Mouse (Mus musculus) testis, adult 10 weeks (tissue): ENCODE data around the gene Spata45. TPM values are rescaled to one million over a fixed set of nuclear protein-coding genes. Genes with fewer than 3 reads are reported as not detected.

Source experiments
- polyA plus RNA-seq: library from polyadenylated mRNA; stranded (reverse); fragments of 350-450 nt; fragmentation: Illumina TruSeq; extraction: RNeasy Lipid Tissue Mini Kit (QIAGEN cat#74804); gene quantifications from one replicate; pipeline ENCODE4 v1.2.3, GENCODE M21; 2014; ENCODE audit warnings: low read depth, low replicate concordance

Gene Spata45
- 170 TPM for polyA plus RNA-seq

GRCm38 (mm10) chr1:191036554-191037334, at the start of gene Spata45:
Spata45 (plus strand) TSS chr1:191036639.

GRCm38 (mm10) chr1:191026021-191026713, 10.3 kb upstream of the Spata45 start, which contains the start of gene Flvcr1:
Flvcr1 (minus strand) TSS chr1:191026158.

GRCm38 (mm10) chr1:191062781-191063485, 26.5 kb downstream of the Spata45 start, which contains the start of the genes Tatdn3 and Nsl1:
Tatdn3 (minus strand) TSS chr1:191062932.
Nsl1 (plus strand) TSS chr1:191063012.

Other genes starting within 250 kb of the Spata45 start
- 3.8 TPM for gene Rps6kc1, start 124.9 kb upstream of the Spata45 start, polyA plus RNA-seq
- gene Angel2, start 111.5 kb upstream of the Spata45 start, polyA plus RNA-seq: 63.4 TPM
- gene Vash2, start 57.3 kb upstream of the Spata45 start, polyA plus RNA-seq: 73.4 TPM
- 8.4 TPM for gene Flvcr1, start 10.5 kb upstream of the Spata45 start, polyA plus RNA-seq
- gene Tatdn3, start 26.3 kb downstream of the Spata45 start, polyA plus RNA-seq: 24.1 TPM
- gene Nsl1, start 26.4 kb downstream of the Spata45 start, polyA plus RNA-seq: 5.9 TPM
- not detected for gene Batf3, start 61.2 kb downstream of the Spata45 start, polyA plus RNA-seq
- 41.2 TPM for gene Fam71a, start 128.2 kb downstream of the Spata45 start, polyA plus RNA-seq
- not detected for gene Atf3, start 181.4 kb downstream of the Spata45 start, polyA plus RNA-seq